Mouse (Mus musculus) liver, adult 2 months (tissue): ENCODE data around the gene Mark2.

ENCODE experiments used
- CTCF ChIP-seq: fragments of 200-500 bp; IDR thresholded peaks from 2 replicates; pipeline ENCODE4 v1.5.1; 2011; ENCODE audit warnings: low read depth, low read length, control low read depth
- POLR2A ChIP-seq: fragments of 200-500 bp; IDR thresholded peaks from 2 replicates; pipeline ENCODE4 v1.6.1; 2011; ENCODE audit warnings: low read length, control low read depth; ENCODE audit not compliant: insufficient read depth; ENCODE audit errors: extremely low read depth

DNA sequence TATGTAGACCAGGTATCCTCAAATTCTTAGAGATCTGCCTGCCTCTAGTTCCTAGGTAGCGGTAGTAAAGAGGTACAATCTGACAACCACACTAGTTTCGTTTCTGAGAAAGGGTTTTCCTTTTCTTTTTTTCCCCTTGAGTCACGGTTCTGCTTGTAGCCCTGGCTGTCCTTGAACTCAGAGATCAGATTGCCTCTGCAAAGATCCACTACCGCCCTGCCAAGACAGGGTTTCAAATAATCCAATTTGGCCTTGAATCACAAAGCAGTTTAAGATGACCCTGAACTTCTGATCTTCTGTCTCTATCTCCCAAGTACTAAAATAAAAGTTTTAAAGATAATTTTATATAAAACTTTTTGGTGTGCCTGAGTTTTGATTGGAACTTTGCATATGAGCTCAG is 23.9 kb downstream of the Mark2 start:
- TF ChIP-seq POLR2A (no peak), CTCF (no peak)
